Mouse (Mus musculus) heart, postnatal 0 days (tissue): ENCODE measurements at regions not wholly inside any gene's neighbourhood (a gene's known extent, or its start where the extent isn't known, plus 50 kb on each side); places are given as distances from the start of the nearest gene placed in this dataset.

Experiments used
- CTCF ChIP-seq: IDR thresholded peaks from 2 replicates; pipeline ENCODE4 v1.5.1; 2016; ENCODE audit warnings: antibody characterized with exemption, control low read depth, low read depth
- EP300 ChIP-seq: IDR thresholded peaks from 2 replicates; pipeline ENCODE4 v1.6.1; 2016; ENCODE audit warnings: antibody characterized with exemption, low read depth

- TF ChIP-seq EP300, result no peak
- no peak for TF ChIP-seq CTCF
These were observed 59.3 kb upstream of the Pmfbp1 start for GRCm38 (mm10) chr8:109434538-109434937.
